Mouse (Mus musculus): ENCODE measurements at regions not wholly inside any gene's neighbourhood (a gene's known extent, or its start where the extent isn't known, plus 50 kb on each side); places are given as distances from the start of the nearest gene placed in this dataset.
A peak's percentile ranks its signal among the peaks of the same experiment; 100 is the strongest.

GRCm38 (mm10) chr13:107845838-107846237, 198.4 kb upstream of the Smim15 start:
- H3K9ac ChIP-seq (ENCODE audit: control insufficient read depth, low read depth, low read length, poor library complexity, severe bottlenecking): no peak overlapping the region
- peaks cover 4% of the 10 kb centered on the region; the same call in 1 of the 2 replicates for H3K79me2 ChIP-seq (ENCODE audit: control insufficient read depth, insufficient read depth, low read length, poor library complexity)
- no peak overlapping the region for H3K27ac ChIP-seq (ENCODE audit: control insufficient read depth, low read depth, low read length)
- peaks cover 19 to 26% of the 10 kb centered on the region in 2 experiments for H3K4me1 ChIP-seq (ENCODE audit: control insufficient read depth in 1 of 2, insufficient read depth in 2 of 2, low read length in 2 of 2)
- no peaks in the 10 kb centered on the region for H3K9me3 ChIP-seq (replicated peaks; ENCODE audit: insufficient read depth, low read length)
- peaks cover 0 to 18% of the 10 kb centered on the region in 2 experiments; a peak in 2 of 4 replicates for H3K36me3 ChIP-seq (ENCODE audit: control insufficient read depth in 1 of 2, insufficient read depth in 2 of 2, low read length in 2 of 2)
- no peaks in the 10 kb centered on the region for H3K27me3 ChIP-seq (ENCODE audit: control insufficient read depth in 1 of 2, insufficient read depth in 2 of 2, low read length in 2 of 2)
- no peak for TF ChIP-seq ZMIZ1 (IDR thresholded peaks at IDR 0.05; ENCODE audit: low read depth, low read length)
- TF ChIP-seq USF2 (IDR thresholded peaks at IDR 0.05; ENCODE audit: borderline replicate concordance in 1 of 2, insufficient read depth in 1 of 2, low read depth in 1 of 2, low read length in 2 of 2): no peak
- no peak for TF ChIP-seq MXI1 (IDR thresholded peaks at IDR 0.05; ENCODE audit: low read depth, low read length)
- no peak for TF ChIP-seq CHD1 (IDR thresholded peaks at IDR 0.05; ENCODE audit: low read depth, low read length)
- no peak for TF ChIP-seq ZC3H11A (IDR thresholded peaks at IDR 0.05; ENCODE audit: low read depth, low read length)
- no peak for TF ChIP-seq TAL1 (IDR thresholded peaks at IDR 0.05; ENCODE audit: low read length)
- TF ChIP-seq E2F4 (IDR thresholded peaks at IDR 0.05; ENCODE audit: borderline replicate concordance, low read depth, low read length): no peak
- H3K4me3 ChIP-seq (ENCODE audit: control insufficient read depth in 1 of 2, insufficient read depth in 1 of 2, low read depth in 2 of 2, low read length in 2 of 2): no peak overlapping the region
- DNase-seq (ENCODE audit: low read depth, low spot score): no peak

GRCm38 (mm10) chr13:107844085-107844484, 200.2 kb upstream of the Smim15 start:
- Histone ChIP-seq H3K27me3 (ENCODE audit: control insufficient read depth in 1 of 2, insufficient read depth in 2 of 2, low read length in 2 of 2) (no peaks in the 10 kb centered on the region), H3K36me3 (ENCODE audit: control insufficient read depth in 1 of 2, insufficient read depth in 2 of 2, low read length in 2 of 2) (peaks cover 0 to 17% of the 10 kb centered on the region in 2 experiments; a peak in 2 of 4 replicates), H3K4me3 (ENCODE audit: control insufficient read depth in 1 of 2, insufficient read depth in 1 of 2, low read depth in 2 of 2, low read length in 2 of 2) (no peak overlapping the region; a peak in 1 of 4 replicates), H3K9me3 (replicated peaks; ENCODE audit: insufficient read depth, low read length) (no peaks in the 10 kb centered on the region), H3K27ac (ENCODE audit: control insufficient read depth, low read depth, low read length) (no peak overlapping the region), H3K4me1 (ENCODE audit: control insufficient read depth in 1 of 2, insufficient read depth in 2 of 2, low read length in 2 of 2) (peaks cover 16 to 26% of the 10 kb centered on the region in 2 experiments), H3K9ac (ENCODE audit: control insufficient read depth, low read depth, low read length, poor library complexity, severe bottlenecking) (no peak overlapping the region), H3K79me2 (ENCODE audit: control insufficient read depth, insufficient read depth, low read length, poor library complexity) (peaks cover 4% of the 10 kb centered on the region; the same call in 1 of the 2 replicates)
- TF ChIP-seq CTCF (IDR thresholded peaks at IDR 0.05 in 2 of 3, conservative IDR thresholded peaks at IDR 0.05 in 1 of 3; ENCODE audit: control insufficient read depth in 1 of 3, insufficient read depth in 1 of 3, low read depth in 2 of 3, low read length in 3 of 3, poor library complexity in 1 of 3, severe bottlenecking in 1 of 3) (no peak), NELFE (IDR thresholded peaks at IDR 0.05; ENCODE audit: low read depth, low read length) (no peak), BHLHE40 (IDR thresholded peaks at IDR 0.05; ENCODE audit: borderline replicate concordance, low read depth, low read length) (no peak), POLR2AphosphoS2 (IDR thresholded peaks at IDR 0.05; ENCODE audit: low read length) (no peak), RAD21 (IDR thresholded peaks at IDR 0.05; ENCODE audit: low read depth, low read length) (no peak), NRF1 (IDR thresholded peaks at IDR 0.05; ENCODE audit: insufficient read depth, low read depth, low read length, poor library complexity, severe bottlenecking) (no peak), ZMIZ1 (IDR thresholded peaks at IDR 0.05; ENCODE audit: low read depth, low read length) (no peak), CHD1 (IDR thresholded peaks at IDR 0.05; ENCODE audit: low read depth, low read length) (no peak), GATA1 (IDR thresholded peaks at IDR 0.05; ENCODE audit: low read depth, low read length) (no peak), TAL1 (IDR thresholded peaks at IDR 0.05; ENCODE audit: low read length) (no peak), SIN3A (IDR thresholded peaks at IDR 0.05; ENCODE audit: low read length) (no peak), MEF2A (IDR thresholded peaks at IDR 0.05; ENCODE audit: extremely low read depth, insufficient replicate concordance, low read depth, low read length, poor library complexity, severe bottlenecking) (no peak), MAX (IDR thresholded peaks at IDR 0.05; ENCODE audit: low read length) (no peak), JUND (IDR thresholded peaks at IDR 0.05; ENCODE audit: low read depth, low read length) (no peak), GABPA (IDR thresholded peaks at IDR 0.05; ENCODE audit: low read depth, low read length) (no peak)
- DNase-seq (ENCODE audit: low read depth, low spot score): peak; percentile 71
